Mouse (Mus musculus): ENCODE results near the gene Thoc6. TPM values are rescaled to one million over a fixed set of nuclear protein-coding genes. Genes with fewer than 3 reads are reported as not detected.

Gene Thoc6
- 10 to 100 TPM; 26.7 to 27.5 TPM for total RNA-seq (2021)
- long read RNA-seq, experiment 1, transcript Thoc6-202 (14 exons, 1,450 nt) = minor isoform, 5 of 28 reads
- long read RNA-seq, experiment 1, transcript Thoc6-201 (13 exons, 1,504 nt) = major isoform, 14 of 28 reads
- long read RNA-seq, experiment 1, partial matches to known transcripts = 0 of 28 reads
- long read RNA-seq, experiment 1, other reads (novel, unspliced or antisense) = 6 of 28 reads
- long read RNA-seq, experiment 2, transcript Thoc6-202 (14 exons, 1,450 nt) = minor isoform, 6 of 44 reads
- long read RNA-seq, experiment 2, transcript Thoc6-201 (13 exons, 1,504 nt) = major isoform, 26 of 44 reads
- long read RNA-seq, experiment 2, partial matches to known transcripts = 2 of 44 reads
- long read RNA-seq, experiment 2, other reads (novel, unspliced or antisense) = 7 of 44 reads

GRCm38 (mm10) chr17:23673424-23674073 is at the start of gene Thoc6, which contains the start of gene Hcfc1r1:
Gene Thoc6, minus strand, starts transcription at chr17:23673882.
Gene Hcfc1r1, plus strand, starts transcription at chr17:23673596.
- peak; percentile 72 to 82 for DNase-seq (ENCODE audit: low spot score in 2 of 2)

DNA sequence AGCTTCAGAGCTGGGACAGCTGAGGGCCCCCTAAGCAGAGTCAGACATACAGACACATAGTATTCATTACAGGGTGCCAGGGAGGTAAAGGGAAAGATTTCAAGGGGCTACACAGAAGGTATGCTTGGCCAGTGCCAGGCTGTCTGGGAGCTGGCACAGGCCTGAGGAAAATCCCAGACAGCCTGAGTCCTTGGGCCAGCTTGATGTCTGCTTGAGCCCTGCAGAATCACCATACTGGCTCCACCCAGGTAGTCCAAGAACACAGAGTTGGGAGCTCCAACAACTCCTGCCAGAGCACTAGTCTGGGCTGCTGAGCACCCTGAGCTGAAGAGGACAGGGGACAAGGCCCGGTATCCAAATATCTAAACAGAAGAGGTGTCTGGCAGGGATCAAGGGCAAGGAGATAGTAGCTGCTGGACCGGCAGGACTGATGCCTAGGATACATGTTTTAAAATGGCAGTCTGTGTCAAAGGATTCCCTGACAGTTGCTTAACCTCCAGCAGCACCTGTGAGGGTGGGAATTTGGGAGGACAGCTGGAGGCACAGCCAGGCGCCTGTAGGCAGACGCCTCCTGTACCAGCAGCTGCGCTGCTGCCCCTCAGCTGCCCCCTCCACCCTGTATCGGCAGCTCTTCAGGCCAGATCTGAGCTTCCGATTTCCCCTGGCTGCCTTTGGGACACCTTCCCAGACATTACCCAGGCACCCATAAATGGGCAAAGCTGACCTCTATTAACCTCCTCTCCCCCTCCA is 48.9 kb upstream of the Thoc6 start, which contains the start of gene 1520401A03Rik:
1520401A03Rik (minus strand) TSS at position 408 of the 750 bp plus-strand sequence.
- DNase-seq (ENCODE audit: low spot score in 2 of 2) = no peak

GRCm38 (mm10) chr17:23721886-23722285 is 48.2 kb upstream of the Thoc6 start:
- DNase-seq (ENCODE audit: low spot score in 2 of 2) = no peak

DNA sequence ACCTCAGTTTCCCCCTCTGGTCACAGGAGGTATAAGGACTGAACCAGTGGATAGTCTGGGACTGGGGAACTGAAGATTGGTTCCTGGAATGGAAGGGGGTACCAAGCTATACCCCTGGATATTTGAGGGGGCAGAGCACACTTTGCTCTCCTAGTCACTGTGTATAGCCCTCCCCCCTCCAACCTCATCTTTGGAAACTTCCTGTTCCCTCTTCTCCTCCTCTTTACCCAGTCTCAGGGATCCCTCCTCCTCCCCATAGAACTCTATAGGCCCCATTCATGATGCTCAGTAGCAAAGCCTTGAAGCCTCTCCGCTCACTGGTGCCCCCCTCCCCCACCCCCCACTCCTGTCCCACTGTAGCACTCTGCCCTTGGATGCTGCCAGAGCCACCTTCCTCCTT is 45.8 kb upstream of the Thoc6 start:
- DNase-seq (ENCODE audit: low spot score in 2 of 2) = no peak

DNA sequence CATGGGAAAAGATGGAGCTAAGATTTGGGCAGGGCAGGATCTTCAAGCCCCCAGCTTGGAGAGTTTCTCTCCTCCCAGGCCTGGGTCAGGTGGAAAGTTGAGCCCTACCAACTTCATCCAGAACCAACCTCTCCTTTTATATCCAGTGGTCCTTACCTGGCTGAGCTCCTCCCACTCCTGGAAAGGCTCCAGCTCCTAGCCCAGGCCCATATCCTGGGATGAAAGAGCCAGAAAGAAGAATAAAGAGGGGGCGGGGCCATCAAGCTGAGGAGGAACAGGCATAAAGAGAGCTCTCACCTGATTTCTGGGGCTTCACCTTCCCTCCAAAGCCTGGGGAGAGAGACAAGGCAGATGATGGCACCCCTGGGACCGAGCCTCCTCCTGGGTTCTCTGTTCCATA is 43.3 kb upstream of the Thoc6 start:
- DNase-seq (ENCODE audit: low spot score in 2 of 2) = no peak

GRCm38 (mm10) chr17:23706212-23706611 is 32.5 kb upstream of the Thoc6 start:
- peak; percentile 53 to 58 for DNase-seq (ENCODE audit: low spot score in 2 of 2)

- no peak for DNase-seq (ENCODE audit: low spot score in 2 of 2)
Observed at GRCm38 (mm10) chr17:23705525-23706104, 31.9 kb upstream of the Thoc6 start.

- no peak for DNase-seq (ENCODE audit: low spot score in 2 of 2)
Observed at GRCm38 (mm10) chr17:23704741-23705140, 31.1 kb upstream of the Thoc6 start.

GRCm38 (mm10) chr17:23703301-23703700 is 29.6 kb upstream of the Thoc6 start:
- no peak for DNase-seq (ENCODE audit: low spot score in 2 of 2)

- peak; percentile 70 to 73 for DNase-seq (ENCODE audit: low spot score in 2 of 2)
Observed at GRCm38 (mm10) chr17:23700079-23700478, 26.4 kb upstream of the Thoc6 start.

- no peak for DNase-seq (ENCODE audit: low spot score in 2 of 2)
Observed at GRCm38 (mm10) chr17:23699131-23700077, 25.7 kb upstream of the Thoc6 start.

GRCm38 (mm10) chr17:23695801-23696200 is 22.1 kb upstream of the Thoc6 start:
- no peak for DNase-seq (ENCODE audit: low spot score in 2 of 2)

DNA sequence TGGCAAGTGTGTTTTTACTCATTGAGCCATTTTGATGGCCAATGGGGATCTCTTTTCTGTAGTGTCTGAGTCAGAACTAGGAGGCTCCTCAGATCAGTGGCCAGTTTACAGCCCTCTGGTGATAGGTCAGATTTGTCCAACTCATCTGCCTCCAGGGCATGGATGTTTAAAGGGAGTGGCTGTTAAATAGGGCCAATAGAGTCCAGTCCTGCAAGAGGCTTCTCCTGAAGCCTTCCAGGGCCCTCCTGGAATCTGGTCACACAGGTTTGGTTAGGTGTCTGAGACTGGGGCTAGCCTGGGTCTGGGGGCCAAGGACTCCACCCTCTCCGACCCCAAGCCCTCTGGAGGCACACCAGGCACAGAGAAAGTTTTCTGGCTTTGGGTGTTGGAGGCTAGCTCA is 20.8 kb upstream of the Thoc6 start:
- DNase-seq (ENCODE audit: low spot score in 2 of 2) = no peak

GRCm38 (mm10) chr17:23683856-23684672 is 10.4 kb upstream of the Thoc6 start, which contains the start of gene Cldn9:
Gene Cldn9, minus strand, starts transcription at chr17:23684026.
- DNase-seq (ENCODE audit: low spot score in 2 of 2) = no peak

GRCm38 (mm10) chr17:23683226-23683625 is 9.5 kb upstream of the Thoc6 start:
- no peak for DNase-seq (ENCODE audit: low spot score in 2 of 2)

- no peak for DNase-seq (ENCODE audit: low spot score in 2 of 2)
Observed at GRCm38 (mm10) chr17:23682530-23682929, 8.8 kb upstream of the Thoc6 start.

- no peak for DNase-seq (ENCODE audit: low spot score in 2 of 2)
Observed at GRCm38 (mm10) chr17:23682092-23682491, 8.4 kb upstream of the Thoc6 start.

DNA sequence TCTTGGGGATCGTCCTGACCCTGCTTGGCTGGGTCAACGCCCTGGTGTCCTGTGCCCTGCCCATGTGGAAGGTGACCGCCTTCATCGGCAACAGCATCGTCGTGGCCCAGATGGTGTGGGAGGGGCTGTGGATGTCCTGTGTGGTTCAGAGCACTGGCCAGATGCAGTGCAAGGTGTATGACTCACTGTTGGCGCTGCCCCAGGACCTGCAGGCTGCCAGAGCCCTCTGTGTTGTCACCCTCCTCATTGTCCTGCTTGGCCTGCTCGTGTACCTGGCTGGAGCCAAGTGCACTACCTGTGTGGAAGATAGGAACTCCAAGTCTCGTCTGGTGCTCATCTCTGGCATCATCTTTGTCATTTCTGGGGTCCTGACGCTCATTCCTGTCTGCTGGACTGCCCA is 7.4 kb upstream of the Thoc6 start:
- DNase-seq (ENCODE audit: low spot score in 2 of 2) = no peak

- DNase-seq (ENCODE audit: low spot score in 2 of 2) = no peak
Observed at GRCm38 (mm10) chr17:23680336-23680735, 6.7 kb upstream of the Thoc6 start.

Data from adrenal gland, postnatal 4 days (tissue).